ENCODE assay signal across 9 mouse cellular contexts in the genomic region with DNA sequence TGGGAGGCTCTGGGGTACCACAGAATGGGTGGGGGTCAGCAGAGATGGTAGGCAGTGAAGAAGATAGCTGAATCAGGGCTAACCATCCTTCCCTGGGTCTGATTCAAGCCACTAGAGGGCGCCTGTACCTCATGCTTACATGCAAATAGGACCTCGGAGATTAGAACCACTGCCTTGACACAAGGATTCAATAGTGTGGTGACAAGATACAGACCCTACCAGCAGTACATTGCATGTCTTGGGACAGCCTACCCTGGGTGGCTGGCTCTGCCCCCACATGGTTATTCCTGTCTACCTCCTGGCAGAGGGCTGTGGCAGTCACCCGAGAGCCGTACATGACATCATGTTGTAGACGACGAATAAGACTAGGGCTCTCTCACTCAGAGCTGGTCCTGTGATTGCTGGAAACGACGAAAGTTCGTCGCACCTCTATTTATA. TPM values are rescaled to one million over a fixed set of nuclear protein-coding genes. Genes with fewer than 3 reads are reported as not detected.
A peak's percentile ranks its signal among the peaks of the same experiment; 100 is the strongest.
DNase-seq lines count a peak whose midpoint lies in the region; ATAC-seq and TF ChIP-seq lines count a peak whose summit lies in the region.
"Had no signal": no experiment of that assay in that cellular context is flagged by ENCODE, and none has a peak within 500 bp of the region (broad histone marks: within the 10 kb centered on the region; RNA-seq: fewer than 3 reads in every experiment).

No protein-coding gene starts in this region.

- H3K27me3 ChIP-seq in lung, embryonic 14.5 days (ENCODE audit: insufficient read depth, low read length): no peaks in the 10 kb centered on the region

- peaks cover 5% of the 10 kb centered on the region; the same call in 1 of the 2 replicates for H3K36me3 ChIP-seq in lung, embryonic 14.5 days (ENCODE audit: insufficient read depth)

- peak; percentile 91 for TF ChIP-seq CTCF in lung, embryonic 14.5 days (IDR thresholded peaks at IDR 0.05; ENCODE audit: low read depth)

- H3K27ac ChIP-seq in lung, embryonic 14.5 days (ENCODE audit: low read depth): no peak overlapping the region

- no peak overlapping the region for H3K4me2 ChIP-seq in lung, embryonic 14.5 days

- no peaks in the 10 kb centered on the region; the same call in 1 of the 2 replicates for H3K4me1 ChIP-seq in lung, embryonic 14.5 days (ENCODE audit: insufficient read depth)

- WGBS in lung, embryonic 14.5 days: 44% methylated on average over 10 of the region's 10 CpGs

- DNase-seq in NIH3T3 (ENCODE audit: low read depth): peak; percentile 86
- DNase-seq in cerebellum, adult 9-10 months: peak; percentile 58
- DNase-seq in heart, postnatal 4 days: peak; percentile 81
- DNase-seq in layer of hippocampus, adult 8-10 months (ENCODE audit: low spot score in 2 of 2): peak; percentile 40 to 83
- DNase-seq in lung, embryonic 14.5 days: peak; percentile 90
- DNase-seq in ovary, postnatal 36 days (ENCODE audit: low spot score): peak; percentile 57
- peak; percentile 75 for DNase-seq in urinary bladder, postnatal 14 days (ENCODE audit: low spot score)

- H3K9ac ChIP-seq in lung, embryonic 14.5 days: no peak overlapping the region

- no peaks in the 10 kb centered on the region for H3K9me3 ChIP-seq in lung, embryonic 14.5 days (ENCODE audit: low read depth, low read length)

- no peak overlapping the region for H3K4me3 ChIP-seq in lung, embryonic 14.5 days (ENCODE audit: low read depth, low read length)
- H3K4me3 ChIP-seq: myocyte had no signal

- ATAC-seq in frontal cortex, adult (ENCODE audit: low TSS enrichment): peak; percentile 70
- peak; percentile 74; the same call in 1 of the 2 replicates for ATAC-seq in lung, embryonic 14.5 days (ENCODE audit: insufficient read depth)

RNA-seq across cellular contexts. Expression of a gene that starts 30.6 kb away (rescaled TPM):
- 10 to 100 TPM; 31.2 to 32.5 TPM for total RNA-seq in heart, postnatal 4 days (2021)
- total RNA-seq in layer of hippocampus, adult 8-10 months (2022): 100 to 1,000 TPM in 2 of 4 experiments, 10 to 100 TPM in 2; 92.8 to 106 (median 98.1) TPM
- 40.4 and 43.2 TPM in 2 replicates for polyA plus RNA-seq in lung, embryonic 14.5 days (2014; fragmentation: Nextera tagmentation; extraction: Ambion mirVana)

RNA-seq across cellular contexts. Expression of a gene that starts 49.1 kb away (rescaled TPM):
- total RNA-seq in heart, postnatal 4 days (2021): 100 to 1,000 TPM in 1 of 2 experiments, 10 to 100 TPM in 1; 91.3 to 105 TPM
- 100 to 1,000 TPM in 1 of 4 experiments, 10 to 100 TPM in 3; 63.5 to 114 (median 84.2) TPM for total RNA-seq in layer of hippocampus, adult 8-10 months (2022)
- 17.2 and 18.4 TPM in 2 replicates for polyA plus RNA-seq in lung, embryonic 14.5 days (2014; fragmentation: Nextera tagmentation; extraction: Ambion mirVana)

RNA-seq across cellular contexts. Expression of a gene that starts 49.2 kb away (rescaled TPM):
- 10 to 100 TPM in 1 of 2 experiments, 1 to 10 TPM in 1; 7.6 to 10.2 TPM for total RNA-seq in heart, postnatal 4 days (2021)
- total RNA-seq in layer of hippocampus, adult 8-10 months (2022): 10 to 100 TPM; 24.3 to 30.2 (median 26.8) TPM
- polyA plus RNA-seq in lung, embryonic 14.5 days (2014; fragmentation: Nextera tagmentation; extraction: Ambion mirVana): 15.9 and 16.2 TPM in 2 replicates
